Mouse (Mus musculus) limb, embryonic 13.5 days (tissue): ENCODE data around the gene Hbp1. TPM values are rescaled to one million over a fixed set of nuclear protein-coding genes. Genes with fewer than 3 reads are reported as not detected.

Experiments
- ATAC-seq: fragments of 200-750 bp; cut with Nextera tagmentation; 2 replicates; pipeline ENCODE4 v1.8.0; 2017; ENCODE audit warnings: low read depth, moderate number of reproducible peaks, moderate TSS enrichment; ENCODE audit not compliant: low FRiP score
- H3K27ac ChIP-seq: fragments of 300-500 bp; sonication (generic); 2 replicates; pipeline ENCODE4 v1.5.1; 2015; ENCODE audit warnings: inconsistent platforms, mild to moderate bottlenecking, moderate library complexity
- H3K27me3 ChIP-seq: fragments of 300-500 bp; sonication (generic); 2 replicates; pipeline ENCODE4 v1.6.1; 2015; ENCODE audit warnings: mild to moderate bottlenecking, inconsistent platforms
- H3K36me3 ChIP-seq: fragments of 300-500 bp; sonication (generic); 2 replicates; pipeline ENCODE4 v1.6.1; 2015; ENCODE audit warnings: inconsistent platforms, mild to moderate bottlenecking, moderate library complexity
- H3K4me1 ChIP-seq: fragments of 300-500 bp; sonication (generic); 2 replicates; pipeline ENCODE4 v1.6.1; 2015; ENCODE audit warnings: inconsistent platforms
- H3K4me2 ChIP-seq: fragments of 300-500 bp; sonication (generic); replicated peaks from 2 replicates; pipeline ENCODE4 v1.6.1; 2015; ENCODE audit warnings: inconsistent platforms, mild to moderate bottlenecking, moderate library complexity
- H3K4me3 ChIP-seq: fragments of 300-500 bp; sonication (generic); 2 replicates; pipeline ENCODE4 v1.5.1; 2015; ENCODE audit warnings: moderate library complexity, mild to moderate bottlenecking, inconsistent platforms
- H3K9ac ChIP-seq: fragments of 300-500 bp; sonication (generic); 2 replicates; pipeline ENCODE4 v1.6.1; 2015; ENCODE audit warnings: mild to moderate bottlenecking, inconsistent platforms
- H3K9me3 ChIP-seq: fragments of 300-500 bp; sonication (generic); 2 replicates; pipeline ENCODE4 v1.6.1; 2016; ENCODE audit warnings: inconsistent platforms
- WGBS: fragments of 180-500 bp; shearing (Covaris S2); methylation state at CpG from one replicate; pipeline ENCODE4 v1.1.7; 2015; 5-methylcytosine and 5-hydroxymethylcytosine counted together
- polyA plus RNA-seq: library from polyadenylated mRNA; unstranded; fragments of >200 nt; fragmentation: Nextera tagmentation; extraction: Ambion mirVana; gene quantifications from 2 replicates; pipeline ENCODE4 v1.2.1, GENCODE M21; 2015

Hbp1 gene
- polyA plus RNA-seq, 1 experiment from 2014 or later, result 149 TPM

DNA sequence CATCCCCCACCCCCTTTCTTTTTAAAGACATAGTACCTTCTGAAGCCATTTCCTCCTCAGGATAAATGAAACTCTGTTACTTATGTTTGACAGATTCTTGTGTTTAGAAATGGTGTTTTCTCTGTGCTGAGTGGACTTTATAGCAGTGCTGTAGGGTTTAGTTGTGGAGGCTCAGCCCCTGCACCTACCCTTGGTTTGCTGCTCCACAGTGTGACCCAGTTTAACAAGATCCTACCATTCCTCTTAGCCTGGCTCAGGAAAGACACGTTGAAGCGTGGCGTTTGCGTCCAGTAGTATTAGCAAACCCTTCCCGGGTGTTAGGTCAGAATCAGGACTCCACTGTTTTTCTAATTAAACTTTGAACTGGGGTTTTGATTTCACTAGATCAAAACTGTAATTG lies 54.0 kb downstream of the Hbp1 start:
- Histone ChIP-seq H3K4me3 (no peak overlapping the region), H3K27ac (no peak overlapping the region), H3K4me2 (no peak overlapping the region), H3K4me1 (peaks cover 21% of the 10 kb centered on the region), H3K9me3 (no peaks in the 10 kb centered on the region), H3K36me3 (no peaks in the 10 kb centered on the region; the same call in none of the 2 replicates), H3K27me3 (no peaks in the 10 kb centered on the region), H3K9ac (no peak overlapping the region)
- ATAC-seq, result no peak
- 21% methylated on average over 5 of the region's 5 CpGs for WGBS

DNA sequence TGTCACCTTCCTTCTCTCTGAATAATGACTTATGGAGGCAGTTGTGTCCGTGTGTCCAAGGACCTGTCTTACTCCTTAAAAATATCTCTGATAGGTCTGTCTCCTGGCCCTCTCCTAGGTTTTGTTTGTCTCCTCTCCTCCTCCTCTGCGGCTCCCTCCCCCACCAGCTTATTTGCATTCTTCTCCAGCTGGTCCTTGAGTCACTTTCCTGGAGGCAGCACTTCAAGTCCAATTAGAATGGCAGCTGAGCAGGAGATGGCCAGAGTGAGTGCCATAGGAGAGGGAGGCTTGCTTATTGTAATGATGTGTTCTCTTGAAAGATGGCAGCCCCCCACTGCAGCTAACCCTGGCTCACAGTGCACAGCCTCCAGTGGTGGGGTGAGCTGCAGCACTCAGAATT lies 54.4 kb downstream of the Hbp1 start:
- H3K27ac ChIP-seq, result no peak overlapping the region
- 13% methylated on average over 2 of the region's 2 CpGs for WGBS
- 0 out of 2 replicates have a peak, but pooled peaks have one; percentile 51 for ATAC-seq

GRCm38 (mm10) chr12:31895095-31895734 lies 55.1 kb downstream of the Hbp1 start:
- Histone ChIP-seq H3K4me1 (peaks cover 21% of the 10 kb centered on the region), H3K4me3 (no peak overlapping the region), H3K27ac (no peak overlapping the region), H3K9me3 (no peaks in the 10 kb centered on the region), H3K4me2 (no peak overlapping the region), H3K9ac (no peak overlapping the region; the same call in 1 of the 2 replicates), H3K36me3 (peaks cover 2% of the 10 kb centered on the region), H3K27me3 (no peaks in the 10 kb centered on the region)
- WGBS, result 51% methylated on average over 8 of the region's 8 CpGs
- no peak for ATAC-seq

More for the DNA sequence above, 54.4 kb downstream of the Hbp1 start:
- Histone ChIP-seq H3K36me3 (no peaks in the 10 kb centered on the region; the same call in none of the 2 replicates), H3K4me3 (no peak overlapping the region), H3K9me3 (no peaks in the 10 kb centered on the region), H3K4me2 (no peak overlapping the region), H3K9ac (no peak overlapping the region), H3K27me3 (no peaks in the 10 kb centered on the region), H3K4me1 (peaks cover 21% of the 10 kb centered on the region)

DNA sequence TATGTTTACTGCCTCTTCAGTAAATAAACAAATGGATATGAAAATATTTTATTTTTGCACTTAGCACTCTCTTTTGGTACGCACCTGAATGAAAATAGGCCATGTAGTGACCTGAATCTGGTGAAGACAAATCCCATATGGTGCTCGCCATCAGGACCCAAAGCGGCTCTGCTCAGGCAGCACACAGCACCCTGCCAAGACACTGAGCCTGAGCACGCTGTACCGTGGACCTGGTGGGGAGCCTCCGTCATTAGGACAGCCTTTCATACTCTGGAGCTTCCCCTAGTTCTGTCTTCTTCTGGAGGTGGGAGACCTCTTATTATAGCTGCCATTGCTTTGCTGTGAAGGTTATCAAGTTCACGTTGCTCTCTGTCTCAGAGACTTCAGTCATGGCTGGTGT lies 57.6 kb downstream of the Hbp1 start:
- Histone ChIP-seq H3K4me1 (peaks cover 21% of the 10 kb centered on the region), H3K4me2 (no peak overlapping the region), H3K27me3 (no peaks in the 10 kb centered on the region), H3K27ac (no peak overlapping the region), H3K36me3 (peaks cover 6% of the 10 kb centered on the region; the same call in 1 of the 2 replicates), H3K9ac (no peak overlapping the region), H3K9me3 (no peaks in the 10 kb centered on the region), H3K4me3 (no peak overlapping the region)
- 94% methylated on average over 7 of the region's 7 CpGs for WGBS
- no peak for ATAC-seq

- Histone ChIP-seq H3K9ac (no peak overlapping the region), H3K4me3 (no peak overlapping the region), H3K4me2 (no peak overlapping the region), H3K27me3 (no peaks in the 10 kb centered on the region), H3K4me1 (peaks cover 19% of the 10 kb centered on the region), H3K9me3 (no peaks in the 10 kb centered on the region), H3K36me3 (peaks cover 12% of the 10 kb centered on the region), H3K27ac (no peak overlapping the region)
- no peak for ATAC-seq
Observed at GRCm38 (mm10) chr12:31892079-31892478, 58.3 kb downstream of the Hbp1 start.

GRCm38 (mm10) chr12:31890685-31891084 lies 59.6 kb downstream of the Hbp1 start:
- Histone ChIP-seq H3K27ac (no peak overlapping the region), H3K4me2 (no peak overlapping the region), H3K27me3 (no peaks in the 10 kb centered on the region), H3K4me3 (no peak overlapping the region), H3K36me3 (peaks cover 23% of the 10 kb centered on the region), H3K9ac (no peak overlapping the region), H3K9me3 (no peaks in the 10 kb centered on the region), H3K4me1 (peaks cover 5% of the 10 kb centered on the region)
- no peak for ATAC-seq
- WGBS, result 76% methylated on average over 6 of the region's 6 CpGs

DNA sequence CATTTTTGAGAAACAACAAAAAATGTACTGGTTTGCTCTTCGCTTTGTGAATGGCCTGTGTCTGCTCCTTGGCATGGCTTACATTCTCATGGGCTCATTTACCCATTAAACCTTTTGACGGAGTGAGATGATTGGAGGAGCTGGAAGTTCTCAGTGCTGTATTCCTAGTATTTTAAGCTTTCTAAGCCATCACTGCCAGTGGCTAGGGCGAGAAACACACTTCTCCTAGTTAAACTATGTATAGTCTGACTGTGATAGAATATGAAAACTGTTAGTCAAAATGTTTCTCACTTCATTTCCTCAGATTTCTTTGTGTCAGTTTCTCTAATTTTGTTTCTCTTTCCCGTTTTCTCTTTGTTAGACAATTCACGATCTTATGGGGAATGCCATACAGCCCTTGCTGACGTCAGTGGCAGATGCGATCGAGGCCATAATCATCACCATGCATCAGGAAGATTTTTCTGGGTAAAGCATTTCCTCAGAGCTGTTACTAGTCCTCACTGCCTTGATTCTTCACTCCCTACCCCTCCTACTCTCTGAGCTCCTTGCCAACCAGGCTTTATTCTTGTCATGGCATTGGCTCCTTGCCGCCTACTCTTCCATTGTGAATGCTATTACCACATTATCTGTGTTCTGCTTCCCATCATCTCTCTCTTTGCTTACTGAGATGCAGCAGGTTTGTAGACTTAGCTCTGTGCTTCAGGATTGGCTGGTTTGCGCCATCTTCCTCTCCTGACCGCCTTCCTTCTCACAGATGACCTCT lies 64.3 kb downstream of the Hbp1 start:
- no peak overlapping the region for H3K4me2 ChIP-seq
- H3K4me3 ChIP-seq, result no peak overlapping the region
- peaks cover 23% of the 10 kb centered on the region for H3K36me3 ChIP-seq
- 94% methylated on average over 11 of the region's 11 CpGs for WGBS
- H3K27ac ChIP-seq, result no peak overlapping the region
- H3K9me3 ChIP-seq, result no peaks in the 10 kb centered on the region
- no peak for ATAC-seq
- no peaks in the 10 kb centered on the region for H3K27me3 ChIP-seq
- no peak overlapping the region for H3K9ac ChIP-seq
- no peaks in the 10 kb centered on the region for H3K4me1 ChIP-seq

GRCm38 (mm10) chr12:31885084-31885483 lies 65.3 kb downstream of the Hbp1 start:
- Histone ChIP-seq H3K27ac (no peak overlapping the region), H3K4me3 (no peak overlapping the region), H3K4me2 (no peak overlapping the region), H3K9me3 (no peaks in the 10 kb centered on the region), H3K36me3 (peaks cover 21% of the 10 kb centered on the region), H3K9ac (no peak overlapping the region), H3K27me3 (no peaks in the 10 kb centered on the region), H3K4me1 (no peaks in the 10 kb centered on the region)
- no peak for ATAC-seq
- WGBS, result 84% methylated on average over 4 of the region's 4 CpGs

DNA sequence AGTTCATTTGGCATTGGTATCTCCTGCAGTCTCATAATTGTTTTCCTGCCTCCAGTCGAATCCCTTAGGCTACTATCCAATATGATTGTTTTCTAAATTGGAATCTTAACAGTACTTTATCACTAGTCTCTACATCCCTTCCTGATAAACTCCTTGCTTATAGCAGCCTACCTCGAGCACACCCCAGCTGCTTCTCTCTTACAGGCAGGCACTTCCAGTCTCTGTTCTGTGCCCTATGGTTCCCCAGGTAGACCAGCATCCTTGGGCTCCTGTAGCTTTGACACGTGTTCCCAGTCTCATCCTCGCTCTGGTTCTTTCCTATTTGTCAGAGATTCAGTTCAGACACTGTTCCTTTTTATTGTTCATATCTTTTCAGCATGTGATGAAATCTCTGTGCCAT lies 66.0 kb downstream of the Hbp1 start:
- Histone ChIP-seq H3K9me3 (no peaks in the 10 kb centered on the region), H3K9ac (no peak overlapping the region), H3K27ac (no peak overlapping the region), H3K27me3 (no peaks in the 10 kb centered on the region), H3K36me3 (peaks cover 21% of the 10 kb centered on the region), H3K4me3 (no peak overlapping the region), H3K4me1 (no peaks in the 10 kb centered on the region), H3K4me2 (no peak overlapping the region)
- ATAC-seq, result no peak
- WGBS, result 81% methylated on average over 4 of the region's 4 CpGs

DNA sequence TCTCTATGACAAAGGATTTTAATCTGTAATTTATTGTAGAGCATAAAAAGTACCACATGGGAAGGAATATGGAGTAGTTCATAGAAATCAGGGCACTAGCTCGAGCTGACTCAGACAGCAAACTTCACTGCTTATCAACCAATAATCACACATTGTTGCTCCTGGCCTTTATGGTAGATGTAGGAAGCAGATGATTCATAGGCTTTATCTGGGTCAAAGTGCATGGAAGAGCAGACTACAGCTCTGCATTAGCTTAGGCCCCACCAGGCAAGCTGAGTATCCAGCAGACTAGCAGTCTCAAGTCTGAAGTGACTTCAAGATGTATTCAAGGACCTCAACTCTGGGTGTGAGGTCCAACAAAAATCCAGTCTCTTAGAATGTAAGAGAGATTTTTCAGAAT lies 67.6 kb downstream of the Hbp1 start:
- Histone ChIP-seq H3K4me2 (no peak overlapping the region), H3K4me1 (no peaks in the 10 kb centered on the region), H3K27ac (no peak overlapping the region), H3K4me3 (no peak overlapping the region), H3K27me3 (no peaks in the 10 kb centered on the region), H3K9ac (no peak overlapping the region), H3K9me3 (no peaks in the 10 kb centered on the region), H3K36me3 (peaks cover 17% of the 10 kb centered on the region)
- ATAC-seq, result no peak
- 82% methylated on average over 1 of the region's 1 CpGs for WGBS

DNA sequence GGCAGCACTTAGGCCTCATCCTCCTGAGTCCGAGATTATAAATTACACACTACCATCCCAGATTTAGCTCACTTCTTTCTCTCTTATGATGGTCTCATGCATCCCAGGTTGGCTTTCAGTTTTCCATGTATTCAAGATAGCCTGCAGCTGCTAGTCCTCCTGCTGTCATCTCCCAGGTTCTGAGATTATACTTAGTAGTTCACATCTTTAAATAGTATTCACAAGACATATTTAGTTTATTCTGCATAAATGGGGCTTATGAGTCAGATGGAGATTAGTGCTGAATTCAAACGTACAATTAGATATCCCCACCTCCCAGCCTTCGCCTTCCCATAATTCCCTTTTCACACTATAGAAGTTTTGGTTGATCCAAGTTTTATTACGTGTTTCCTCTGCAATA lies 73.6 kb downstream of the Hbp1 start:
- 91% methylated on average over 4 of the region's 4 CpGs for WGBS
- ATAC-seq, result no peak
- Histone ChIP-seq H3K4me3 (no peak overlapping the region), H3K27me3 (no peaks in the 10 kb centered on the region), H3K9ac (no peak overlapping the region), H3K4me1 (no peaks in the 10 kb centered on the region), H3K9me3 (no peaks in the 10 kb centered on the region), H3K36me3 (no peaks in the 10 kb centered on the region), H3K27ac (no peak overlapping the region), H3K4me2 (no peak overlapping the region)
